Mouse (Mus musculus): ENCODE measurements around the gene Acvr1.

The Acvr1 gene

GRCm38 (mm10) chr2:58403481-58403880 is 163.5 kb downstream of the Acvr1 start:
- no peak for DNase-seq

GRCm38 (mm10) chr2:58388601-58389000 is 178.4 kb downstream of the Acvr1 start:
- DNase-seq = no peak

- DNase-seq = no peak
Measured at GRCm38 (mm10) chr2:58380020-58380419, 186.9 kb downstream of the Acvr1 start.

GRCm38 (mm10) chr2:58379475-58379874 is 187.5 kb downstream of the Acvr1 start:
- no peak for DNase-seq

GRCm38 (mm10) chr2:58377417-58378130 is 189.4 kb downstream of the Acvr1 start:
- no peak for DNase-seq

GRCm38 (mm10) chr2:58366196-58366595 is 200.8 kb downstream of the Acvr1 start:
- DNase-seq = no peak

- DNase-seq = no peak
Measured at GRCm38 (mm10) chr2:58361361-58362046, 205.5 kb downstream of the Acvr1 start.

GRCm38 (mm10) chr2:58358132-58358460 is 208.9 kb downstream of the Acvr1 start:
- DNase-seq = no peak

GRCm38 (mm10) chr2:58357414-58358131 is 209.4 kb downstream of the Acvr1 start, which contains the start of gene Acvr1c:
Gene Acvr1c, minus strand, starts transcription at chr2:58357895.
- peak; percentile 44 for DNase-seq

GRCm38 (mm10) chr2:58357068-58357413 is 209.9 kb downstream of the Acvr1 start:
- no peak for DNase-seq

- DNase-seq = no peak
Measured at GRCm38 (mm10) chr2:58354389-58354788, 212.6 kb downstream of the Acvr1 start.

GRCm38 (mm10) chr2:58352846-58353245 is 214.1 kb downstream of the Acvr1 start:
- no peak for DNase-seq

GRCm38 (mm10) chr2:58350657-58351056 is 216.3 kb downstream of the Acvr1 start:
- no peak for DNase-seq
